Mouse (Mus musculus) kidney, adult 18-20 months (tissue): ENCODE results near the gene 4930452B06Rik.

Source experiments
- DNase-seq: peaks from one replicate; pipeline ENCODE4 v3.0.0; 2021

The 4930452B06Rik gene

DNA sequence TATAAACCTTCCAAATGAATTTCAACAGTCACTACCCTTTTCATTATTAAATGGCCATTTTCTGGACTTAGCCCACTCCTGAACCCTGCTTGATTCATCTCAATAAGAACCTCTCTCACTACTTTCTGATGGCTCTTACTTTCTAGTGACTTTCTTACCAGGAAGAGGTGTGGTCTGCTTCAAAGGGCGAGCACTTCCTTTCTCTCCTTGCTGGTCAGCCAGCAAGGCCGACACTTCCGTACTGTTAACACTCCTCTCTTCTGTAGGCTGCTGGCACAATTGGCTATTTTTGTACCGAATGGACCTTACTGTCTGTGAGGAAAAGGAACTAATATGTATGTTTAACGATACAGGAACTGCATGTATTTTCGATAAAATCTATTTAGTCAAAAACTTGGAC is 148.4 kb downstream of the 4930452B06Rik start:
- no peak for DNase-seq

DNA sequence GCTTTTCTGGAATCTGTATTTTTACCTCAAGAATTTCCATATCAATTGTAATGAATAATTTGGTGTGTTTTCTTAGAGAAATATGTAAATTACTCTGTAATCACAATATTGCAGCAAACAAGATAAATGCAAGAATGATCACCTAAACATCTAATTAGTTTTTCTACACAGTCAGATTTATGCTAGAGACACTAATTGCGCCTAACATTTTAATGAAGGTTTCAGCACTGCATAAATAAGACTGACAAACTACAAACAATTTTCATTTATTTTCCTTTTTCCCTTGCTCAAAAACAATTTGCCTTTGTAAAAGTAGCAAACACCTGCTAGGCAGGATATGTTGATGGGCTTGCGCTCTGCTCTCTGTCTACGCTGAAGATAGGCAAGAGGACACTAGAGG is 152.0 kb downstream of the 4930452B06Rik start:
- DNase-seq, result no peak

DNA sequence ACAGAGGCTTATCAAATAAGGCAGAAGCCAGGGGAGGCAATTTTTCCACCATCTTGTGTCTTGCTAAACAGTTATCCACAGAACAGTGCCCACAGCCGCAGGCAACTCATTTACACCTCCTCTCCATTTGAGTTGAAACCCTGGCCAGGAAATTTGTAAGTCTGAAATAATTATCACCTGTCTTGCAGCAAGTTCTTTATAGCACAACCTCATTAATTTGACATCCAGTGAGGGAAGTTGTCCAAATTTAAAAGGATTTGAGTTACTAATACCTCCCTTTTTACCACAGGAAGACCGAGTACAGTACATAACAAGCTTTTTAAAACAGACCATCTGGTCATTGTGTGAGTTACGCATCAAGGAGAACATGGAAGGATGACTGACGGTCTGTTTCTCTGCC is 154.8 kb downstream of the 4930452B06Rik start:
- DNase-seq, result no peak

GRCm38 (mm10) chr14:8510288-8510959 is 155.6 kb downstream of the 4930452B06Rik start:
- DNase-seq, result no peak

GRCm38 (mm10) chr14:8508669-8509068 is 157.4 kb downstream of the 4930452B06Rik start:
- DNase-seq, result no peak

DNA sequence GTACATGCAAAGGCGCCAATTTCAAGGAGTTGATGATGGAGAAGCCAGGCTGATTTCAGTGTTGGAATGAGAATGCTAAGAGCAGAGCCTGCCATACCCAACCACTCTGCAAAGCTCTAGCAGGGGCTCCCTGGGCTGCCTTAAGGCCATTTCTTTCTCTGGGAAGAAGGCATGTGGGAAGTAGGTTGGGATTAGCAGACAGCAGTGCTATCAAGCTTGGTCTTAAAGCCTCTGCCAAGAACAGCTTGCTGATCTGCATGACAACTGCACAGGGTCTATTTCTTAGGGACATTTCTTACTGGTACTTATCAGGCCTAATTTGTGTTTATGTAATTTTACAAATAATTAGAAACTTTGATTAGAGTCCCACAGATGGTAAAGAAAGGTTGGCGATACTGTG is 161.8 kb downstream of the 4930452B06Rik start:
- DNase-seq, result no peak

DNA sequence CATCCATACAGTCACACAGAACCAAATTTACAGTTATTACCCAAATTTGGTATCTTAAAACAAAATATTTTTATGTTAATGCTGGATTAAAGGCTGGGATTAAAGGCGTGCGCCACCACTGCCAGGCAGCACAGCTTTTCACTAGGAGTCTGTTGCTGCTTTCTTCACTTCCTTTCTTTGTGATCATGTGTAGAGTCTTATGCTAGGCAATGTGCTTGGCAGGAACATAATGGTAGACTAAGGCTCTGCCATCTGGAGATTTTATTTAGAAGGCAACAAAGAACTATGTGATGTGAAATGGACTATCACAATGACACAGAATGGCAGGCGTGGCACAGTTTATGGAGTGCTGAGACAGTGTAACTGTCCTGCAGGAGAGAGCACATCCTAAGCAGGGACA is 162.7 kb downstream of the 4930452B06Rik start:
- no peak for DNase-seq

- DNase-seq, result no peak
Measured at GRCm38 (mm10) chr14:8502496-8502895, 163.5 kb downstream of the 4930452B06Rik start.

DNA sequence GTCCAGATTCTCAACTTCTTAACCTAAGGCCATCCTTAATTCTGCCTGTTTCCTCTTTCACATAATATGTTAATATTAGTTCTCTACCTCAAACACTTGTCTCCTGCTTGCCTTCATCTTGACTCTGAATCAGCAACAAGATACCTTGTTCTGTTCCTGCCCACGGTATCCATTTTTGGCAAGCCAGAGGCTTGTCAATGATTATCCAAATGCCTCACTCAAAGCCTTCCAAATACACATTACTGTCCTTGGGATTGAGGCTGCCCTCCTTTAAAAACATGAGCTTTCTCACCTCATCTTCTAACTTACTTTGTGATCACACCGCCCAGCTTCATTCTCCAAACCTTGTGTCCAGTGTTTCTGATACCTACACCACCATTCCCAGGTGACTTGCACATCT is 170.3 kb downstream of the 4930452B06Rik start:
- peak; percentile 6 for DNase-seq

GRCm38 (mm10) chr14:8494952-8495351 is 171.1 kb downstream of the 4930452B06Rik start:
- no peak for DNase-seq

DNA sequence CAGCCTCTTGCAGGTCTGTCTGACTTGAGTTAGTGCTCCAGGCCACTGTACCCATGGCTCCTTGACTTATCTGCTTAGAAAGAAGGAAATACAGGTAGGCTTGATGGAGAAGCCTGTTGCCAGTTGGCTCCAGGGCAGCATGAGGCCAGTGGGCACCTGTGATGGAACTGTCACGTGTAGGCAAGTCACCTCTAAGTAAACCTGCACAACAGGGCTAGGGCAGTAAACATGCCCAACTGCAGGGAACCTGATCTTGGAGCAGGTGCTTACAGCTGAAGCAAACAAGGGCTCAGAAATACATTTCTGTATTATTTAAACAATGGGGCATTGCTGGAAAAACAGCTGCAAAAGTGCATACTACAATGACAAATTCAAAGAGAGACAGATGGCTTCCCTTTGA is 171.8 kb downstream of the 4930452B06Rik start:
- no peak for DNase-seq

DNA sequence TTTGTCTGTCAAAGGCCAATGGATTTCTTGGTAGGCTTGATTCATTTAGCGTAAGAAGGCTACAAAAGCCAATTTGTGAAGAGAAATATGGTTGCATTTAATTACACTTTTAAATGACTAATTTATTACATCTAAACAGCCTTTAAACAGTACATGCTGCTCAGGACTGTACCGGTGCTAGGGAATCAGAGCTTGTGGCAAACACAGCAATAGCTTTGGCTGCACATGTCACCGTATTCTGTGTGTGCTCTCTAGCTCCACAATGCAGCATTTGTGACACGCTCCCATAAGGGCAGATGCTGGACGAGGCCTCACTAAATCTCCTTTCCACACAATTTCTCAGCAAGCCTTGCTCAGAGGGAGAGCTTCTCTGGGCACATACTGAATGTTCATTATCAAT is 187.9 kb downstream of the 4930452B06Rik start:
- no peak for DNase-seq

DNA sequence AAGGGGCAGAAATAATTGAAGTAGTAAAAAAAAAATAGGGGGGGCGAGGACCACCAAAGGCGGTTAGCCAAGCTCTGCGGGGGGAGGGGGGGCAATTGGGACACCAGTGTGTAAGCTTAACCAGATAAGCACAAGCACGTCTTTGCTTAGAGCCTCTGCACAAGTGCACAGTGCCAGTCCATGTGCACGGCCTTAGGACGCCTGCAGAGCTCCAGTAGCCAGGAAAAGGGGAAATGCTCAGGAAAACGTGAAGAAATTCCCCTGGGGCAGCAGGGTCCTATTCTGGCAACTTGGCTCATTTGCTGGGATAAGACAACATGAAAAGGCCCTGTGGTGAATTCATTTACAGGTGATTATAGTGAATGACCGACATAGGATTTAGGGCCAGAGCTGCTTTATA is 188.7 kb downstream of the 4930452B06Rik start:
- DNase-seq, result no peak

DNA sequence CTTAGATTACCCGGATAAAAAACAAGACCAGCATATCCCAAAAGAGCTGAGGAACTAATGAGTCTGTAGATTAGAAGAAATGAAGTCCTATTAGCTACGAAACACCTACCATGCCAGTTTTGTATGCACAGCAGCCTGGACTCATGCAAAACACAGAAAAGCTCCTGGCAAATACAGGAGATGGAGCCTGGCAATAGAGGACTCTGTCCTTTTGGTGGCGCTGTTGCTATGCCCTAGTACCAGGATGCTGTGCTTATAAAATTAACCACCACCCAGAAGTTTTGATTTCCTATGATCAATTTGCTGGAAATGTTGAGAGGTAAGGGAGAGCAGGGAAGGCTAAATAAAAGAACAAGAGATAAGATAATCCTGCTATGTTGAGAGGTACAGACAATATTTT is 189.4 kb downstream of the 4930452B06Rik start:
- no peak for DNase-seq

DNA sequence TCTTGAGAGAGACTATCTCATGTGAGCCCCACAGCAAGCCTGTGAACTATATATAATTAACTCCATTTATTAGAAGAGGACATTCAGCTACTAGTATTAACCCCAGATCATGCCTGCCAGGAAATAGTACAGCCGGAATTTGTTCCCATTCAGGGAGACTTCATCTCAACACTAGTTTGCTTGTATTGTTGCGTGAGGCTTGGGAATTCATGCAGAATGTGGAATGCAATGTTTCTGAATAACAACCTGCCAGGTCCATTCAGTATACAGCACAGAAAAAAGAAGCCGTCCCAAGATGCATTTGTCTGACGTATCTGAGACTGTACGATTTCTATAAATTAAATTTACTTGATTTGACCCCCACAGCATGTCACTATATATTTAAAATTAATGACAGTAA is 190.2 kb downstream of the 4930452B06Rik start:
- DNase-seq, result no peak

- no peak for DNase-seq
Measured at GRCm38 (mm10) chr14:8472884-8473283, 193.2 kb downstream of the 4930452B06Rik start.

- no peak for DNase-seq
Measured at GRCm38 (mm10) chr14:8464401-8465154, 201.5 kb downstream of the 4930452B06Rik start.

- DNase-seq, result no peak
Measured at GRCm38 (mm10) chr14:8462973-8463372, 203.1 kb downstream of the 4930452B06Rik start.

- DNase-seq, result no peak
Measured at GRCm38 (mm10) chr14:8462321-8462909, 203.6 kb downstream of the 4930452B06Rik start.

- peak; percentile 56 for DNase-seq
Measured at GRCm38 (mm10) chr14:8460226-8461129, 205.6 kb downstream of the 4930452B06Rik start.

DNA sequence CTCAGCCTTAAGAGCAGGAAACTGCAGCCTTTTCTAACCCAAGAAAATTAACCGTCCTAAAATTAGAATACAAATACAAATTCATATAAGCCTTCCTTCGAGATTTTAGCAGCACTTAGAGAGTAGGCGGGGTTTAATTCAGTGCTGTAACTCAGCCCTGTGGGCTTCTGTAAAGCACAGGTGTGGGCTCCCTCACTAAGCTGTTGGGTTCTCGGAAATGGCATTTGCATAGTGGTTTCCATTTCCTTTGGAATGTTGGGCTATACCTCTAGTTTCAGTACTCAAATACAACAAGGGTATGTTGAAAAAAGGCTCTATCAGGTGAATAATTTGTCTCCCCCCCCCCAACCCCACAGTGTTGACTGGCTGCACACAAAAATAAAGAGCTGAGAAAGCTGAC is 206.3 kb downstream of the 4930452B06Rik start:
- DNase-seq, result no peak

DNA sequence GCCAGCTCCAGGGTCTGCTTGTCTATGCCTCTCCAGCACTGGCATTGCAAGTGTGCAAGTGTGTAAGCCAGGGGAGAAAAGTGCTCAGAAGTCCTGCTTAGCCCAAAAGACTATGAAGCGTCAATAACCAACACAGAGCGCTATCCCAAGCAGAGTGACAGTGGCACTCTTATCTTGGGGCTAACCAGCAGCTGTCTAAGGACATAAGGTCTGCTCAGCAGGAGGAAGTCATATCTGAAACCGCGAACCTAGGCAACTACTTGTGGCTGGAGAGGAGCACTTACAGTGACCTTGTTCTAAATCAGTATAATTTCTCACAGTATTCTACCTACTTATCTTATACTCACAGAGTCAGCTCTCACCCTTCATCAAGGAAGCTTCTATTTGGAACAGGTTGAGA is 214.9 kb downstream of the 4930452B06Rik start:
- no peak for DNase-seq

DNA sequence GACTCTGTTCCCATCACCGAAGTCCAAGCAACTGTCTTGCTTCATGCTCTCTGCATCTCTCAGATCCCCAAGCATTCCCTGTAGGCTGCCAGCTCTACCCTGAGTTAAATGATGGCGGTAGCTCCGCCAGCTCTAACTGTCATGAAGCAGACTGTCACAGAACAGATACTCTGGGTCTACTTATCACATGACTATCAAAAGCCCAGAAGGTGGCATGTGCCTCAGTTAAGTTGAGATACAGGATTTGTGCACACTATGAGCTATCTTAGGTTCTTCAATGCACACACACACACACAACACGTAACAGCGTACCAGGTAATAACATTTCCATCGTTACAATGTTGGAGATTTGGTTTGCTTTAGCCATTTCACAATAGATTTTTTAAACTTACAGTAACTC is 215.7 kb downstream of the 4930452B06Rik start:
- DNase-seq, result no peak
